Comparison of ENCODE assay signal across 8 mouse cellular contexts in genomic region chr7:28808221-28808941, GRCm38 (mm10). TPM values are rescaled to one million over a fixed set of nuclear protein-coding genes. Genes with fewer than 3 reads are reported as not detected.
A peak's percentile ranks its signal among the peaks of the same experiment; 100 is the strongest.
DNase-seq lines count a peak whose midpoint lies in the region; ATAC-seq and TF ChIP-seq lines count a peak whose summit lies in the region.

Gene Hnrnpl, plus strand, starts transcription at chr7:28808541.

- WGBS in intestine, embryonic 15.5 days: 2% methylated on average over 35 of the region's 35 CpGs
- 2% methylated on average over 35 of the region's 35 CpGs for WGBS in limb, embryonic 15.5 days
- 3% methylated on average over 35 of the region's 35 CpGs for WGBS in midbrain, embryonic 16.5 days

- peak within 1 kb of the TSS; percentile 100 for H3K27ac ChIP-seq in intestine, embryonic 15.5 days
- H3K27ac ChIP-seq in limb, embryonic 15.5 days: peak within 1 kb of the TSS; percentile 100
- peak within 1 kb of the TSS; percentile 98 for H3K27ac ChIP-seq in midbrain, embryonic 16.5 days (ENCODE audit: low read length)

- peak within 1 kb of the TSS; percentile 93 for H3K4me2 ChIP-seq in intestine, embryonic 15.5 days (replicated peaks)
- peak within 1 kb of the TSS; percentile 90 for H3K4me2 ChIP-seq in limb, embryonic 15.5 days
- peak within 1 kb of the TSS; percentile 96 for H3K4me2 ChIP-seq in midbrain, embryonic 16.5 days (ENCODE audit: low read length)

- no peaks in the 10 kb centered on the region for H3K9me3 ChIP-seq in intestine, embryonic 15.5 days
- no peaks in the 10 kb centered on the region for H3K9me3 ChIP-seq in limb, embryonic 15.5 days
- no peaks in the 10 kb centered on the region for H3K9me3 ChIP-seq in midbrain, embryonic 16.5 days (replicated peaks; ENCODE audit: control insufficient read depth, low read length, poor library complexity, severe bottlenecking)

- TF ChIP-seq POLR2A in brain, embryonic 14.5 days (IDR thresholded peaks at IDR 0.05; ENCODE audit: borderline replicate concordance, extremely low read depth, insufficient read depth, insufficient read length, poor library complexity, severe bottlenecking): no peak; the same call in 1 of the 2 replicates

- DNase-seq in spleen, postnatal 36 days (ENCODE audit: low spot score in 2 of 2): peak; percentile 42 to 56
- no peak for DNase-seq in spleen, adult 18-20 months
- no peak for DNase-seq in brain, embryonic 14.5 days (ENCODE audit: low read depth)
- DNase-seq in gastrocnemius, postnatal 4 days (ENCODE audit: low spot score in 2 of 2): peak; percentile 59 to 81
- DNase-seq in right cerebral cortex, postnatal 25 days: no peak

- peaks cover 21% of the 10 kb centered on the region for H3K4me1 ChIP-seq in intestine, embryonic 15.5 days (replicated peaks)
- H3K4me1 ChIP-seq in limb, embryonic 15.5 days: peaks cover 34% of the 10 kb centered on the region
- peaks cover 26% of the 10 kb centered on the region for H3K4me1 ChIP-seq in midbrain, embryonic 16.5 days (ENCODE audit: control insufficient read depth, insufficient read depth, low read length)

- no peaks in the 10 kb centered on the region for H3K27me3 ChIP-seq in intestine, embryonic 15.5 days (replicated peaks)
- no peaks in the 10 kb centered on the region for H3K27me3 ChIP-seq in limb, embryonic 15.5 days
- H3K27me3 ChIP-seq in midbrain, embryonic 16.5 days (ENCODE audit: control insufficient read depth, insufficient read depth, low read depth, low read length): no peaks in the 10 kb centered on the region

- TF ChIP-seq CTCF in brain, embryonic 14.5 days (IDR thresholded peaks at IDR 0.05; ENCODE audit: borderline replicate concordance, extremely low read depth, insufficient read depth, insufficient read length): no peak

- peak; percentile 9 for ATAC-seq in intestine, embryonic 15.5 days
- peak; percentile 22 for ATAC-seq in limb, embryonic 15.5 days (ENCODE audit: insufficient number of reproducible peaks, low FRiP score, low TSS enrichment, low read depth)
- ATAC-seq in midbrain, embryonic 16.5 days: peak; percentile 0; the same call in 1 of the 2 replicates

- no peaks in the 10 kb centered on the region for H3K36me3 ChIP-seq in intestine, embryonic 15.5 days
- H3K36me3 ChIP-seq in limb, embryonic 15.5 days: peaks cover 12% of the 10 kb centered on the region
- H3K36me3 ChIP-seq in midbrain, embryonic 16.5 days (ENCODE audit: control insufficient read depth, insufficient read depth, low read length): peaks cover 3% of the 10 kb centered on the region

- peak within 1 kb of the TSS; percentile 90 for H3K9ac ChIP-seq in intestine, embryonic 15.5 days
- peak within 1 kb of the TSS; percentile 89 for H3K9ac ChIP-seq in limb, embryonic 15.5 days
- peak within 1 kb of the TSS; percentile 85 for H3K9ac ChIP-seq in midbrain, embryonic 16.5 days (ENCODE audit: low read depth, low read length)

- H3K4me3 ChIP-seq in intestine, embryonic 15.5 days (replicated peaks): peak within 1 kb of the TSS; percentile 72
- H3K4me3 ChIP-seq in limb, embryonic 15.5 days: peak within 1 kb of the TSS; percentile 76
- H3K4me3 ChIP-seq in midbrain, embryonic 16.5 days (ENCODE audit: low read depth, low read length): peak within 1 kb of the TSS; percentile 71

RNA-seq across cellular contexts. Expression of gene Hnrnpl, which starts in this region (rescaled TPM):
- polyA plus RNA-seq in brain, embryonic 14.5 days (2012; rRNA removed): 444 and 451 TPM in 2 replicates
- 100 to 1,000 TPM; 369 to 382 TPM for total RNA-seq in gastrocnemius, postnatal 4 days (2021)
- 210 and 237 TPM in 2 replicates for polyA plus RNA-seq in intestine, embryonic 15.5 days (2015; fragmentation: Nextera tagmentation; extraction: Ambion mirVana)
- polyA plus RNA-seq in limb, embryonic 15.5 days (2015; fragmentation: Nextera tagmentation; extraction: Ambion mirVana): 201 and 221 TPM in 2 replicates
- 134 and 152 TPM in 2 replicates for polyA plus RNA-seq in midbrain, embryonic 16.5 days (2015; fragmentation: Nextera tagmentation; extraction: Ambion mirVana)

Comparison
In these comparisons a context has a peak if more than half of its experiments do, and no peak if none do; other contexts are left out.
1. DNase-seq: peak in spleen, postnatal 36 days (2 of 2) and gastrocnemius, postnatal 4 days (2 of 2); none in spleen, adult 18-20 months (0 of 2), brain, embryonic 14.5 days (single experiment) and right cerebral cortex, postnatal 25 days (single experiment).
2. Peak in every context shown above with its lines, with median percentiles within 50 percentile points of each other: ATAC-seq, H3K27ac ChIP-seq, H3K4me2 ChIP-seq, H3K4me3 ChIP-seq and H3K9ac ChIP-seq.